Mouse (Mus musculus) spleen, postnatal 14 days (tissue): ENCODE measurements around the gene Prdm13.

Source experiments
- DNase-seq, 2 experiments: peaks; one replicate each; pipeline ENCODE4 v3.0.0; 2021 to 2022; ENCODE audit warnings: low spot score in 2 of 2

Gene Prdm13

DNA sequence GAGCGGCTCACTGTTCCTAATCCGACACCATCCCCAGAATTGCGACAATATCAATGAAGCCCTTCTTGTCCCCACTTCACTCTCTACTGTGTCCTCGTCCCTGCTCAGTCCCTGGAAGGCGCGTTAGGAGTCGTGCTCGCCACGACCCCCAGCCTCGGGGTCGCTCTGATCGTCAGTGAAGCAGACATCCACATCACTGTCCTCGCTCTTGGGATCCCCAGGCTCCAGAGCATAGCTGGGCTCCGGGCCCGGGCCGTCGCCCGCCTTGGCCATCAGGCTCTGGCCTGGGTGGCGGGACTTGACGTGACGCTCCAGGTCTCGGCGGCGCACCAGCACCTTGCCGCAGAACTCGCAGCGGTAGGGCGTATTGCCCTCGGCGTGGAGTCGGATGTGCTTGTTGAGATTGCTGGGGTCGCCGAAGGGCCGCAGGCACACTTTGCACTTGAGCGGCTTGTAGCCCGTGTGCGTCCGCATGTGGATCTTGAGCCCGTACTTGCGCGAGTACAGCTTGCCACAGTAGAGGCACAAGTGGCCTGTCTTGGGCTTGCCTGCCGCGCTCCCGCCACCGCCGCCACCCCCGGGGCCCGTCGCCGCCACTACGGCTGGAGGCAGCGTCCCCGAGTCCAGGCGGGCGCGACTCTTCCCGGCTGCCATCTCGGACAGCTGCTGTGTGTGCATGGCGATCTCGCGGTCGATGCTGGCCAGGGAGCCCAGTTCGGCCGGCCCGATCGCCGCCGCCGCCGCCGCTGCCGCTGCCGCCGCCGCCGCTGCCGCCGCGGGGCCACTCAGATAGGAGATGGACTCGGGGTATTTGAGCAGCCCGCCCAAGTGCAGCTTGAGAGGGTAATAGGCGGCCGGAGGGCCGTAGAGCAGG is 7.4 kb downstream of the Prdm13 start:
- DNase-seq = no peak

DNA sequence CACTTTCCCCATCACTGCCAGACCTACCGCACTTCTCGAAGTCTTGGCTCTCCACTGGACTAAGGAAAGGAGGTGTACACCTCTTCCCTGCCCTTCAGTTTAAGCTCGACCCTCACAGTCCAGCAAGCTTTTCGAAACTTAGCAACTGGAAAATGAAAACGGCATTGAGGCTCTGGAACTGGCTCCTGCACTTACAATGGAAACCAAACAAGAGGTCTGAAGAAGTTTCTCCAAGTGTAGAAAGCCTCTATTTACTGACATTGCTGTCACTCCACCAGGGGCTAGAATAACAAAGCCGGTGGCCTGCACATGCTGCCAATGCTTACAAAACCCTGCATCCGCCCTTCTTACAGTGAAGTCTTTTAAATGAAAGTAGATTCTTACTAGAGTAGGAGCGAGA is 11.1 kb downstream of the Prdm13 start:
- no peak for DNase-seq

DNA sequence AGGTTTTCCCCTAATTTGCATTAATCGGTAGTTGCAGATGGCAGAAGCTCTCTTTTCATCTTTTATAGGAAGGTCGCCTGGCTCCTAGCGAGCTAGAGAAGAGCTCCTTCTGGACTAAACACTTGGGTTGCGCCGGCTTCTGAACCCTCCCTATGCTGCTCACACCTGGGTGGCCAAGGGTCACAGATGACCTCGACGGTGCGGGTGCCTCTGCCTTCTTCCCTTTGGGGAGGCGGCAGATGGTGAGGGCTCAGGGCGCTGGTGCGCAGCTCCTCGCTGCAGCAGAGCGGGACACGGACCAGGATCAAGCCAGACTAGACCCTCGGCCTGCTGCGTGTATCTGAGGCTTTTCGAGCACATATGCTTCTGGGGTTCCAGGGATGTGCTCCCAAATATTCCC is 11.7 kb downstream of the Prdm13 start:
- DNase-seq = no peak

DNA sequence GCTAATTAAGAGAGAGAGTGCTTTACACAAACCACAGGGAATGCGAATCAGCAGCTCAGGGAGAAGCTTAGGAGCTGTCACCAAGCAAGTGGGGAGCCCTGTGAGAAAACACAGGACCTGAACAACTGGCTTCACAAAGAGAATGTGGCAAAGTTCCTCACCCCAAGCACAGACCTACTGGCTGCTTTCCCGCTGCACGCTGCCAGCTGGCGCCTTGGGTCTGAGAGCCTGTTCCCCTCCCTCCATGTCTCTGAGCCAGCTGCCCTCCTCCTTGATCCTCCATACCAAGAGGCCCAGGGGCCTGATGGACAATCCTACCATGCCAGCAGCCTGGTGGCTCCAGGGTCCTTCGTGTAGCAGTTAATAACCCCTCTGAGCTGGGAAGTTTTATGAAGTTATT is 19.8 kb downstream of the Prdm13 start:
- no peak for DNase-seq

DNA sequence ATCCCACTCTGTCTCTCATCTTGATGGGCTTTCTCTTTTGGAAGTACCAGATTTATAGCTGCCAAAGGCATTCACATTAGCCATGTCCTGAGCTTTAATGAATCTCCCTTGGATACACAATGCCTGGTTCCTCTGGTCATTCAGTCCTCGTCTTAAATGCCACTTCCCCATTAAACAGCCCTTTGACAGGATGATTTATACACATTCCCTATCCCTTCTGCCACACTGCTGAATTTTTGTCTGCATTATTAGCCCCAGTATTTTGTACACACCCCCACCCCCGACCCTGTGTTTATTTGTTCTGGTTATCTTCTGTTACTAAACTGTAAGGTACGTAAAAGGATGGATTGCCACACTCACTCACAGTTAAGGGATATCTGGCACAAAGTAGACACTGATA is 27.6 kb downstream of the Prdm13 start:
- DNase-seq = no peak

DNA sequence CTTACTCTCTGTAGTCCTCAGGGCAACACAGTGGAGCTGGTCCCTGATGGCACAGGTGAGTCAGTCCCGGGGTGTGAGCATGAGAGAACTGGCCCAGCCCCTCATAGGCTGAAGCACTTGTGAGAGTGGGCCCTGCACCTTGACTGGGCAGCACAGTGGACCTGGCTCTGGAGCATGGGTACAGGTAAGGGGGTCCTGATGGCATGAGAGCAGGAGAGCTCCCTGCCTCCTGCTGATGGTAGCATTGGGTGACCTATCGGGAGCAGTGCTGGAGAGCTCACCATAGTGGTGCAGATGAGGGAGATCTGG is 56.5 kb downstream of the Prdm13 start:
- no peak for DNase-seq

DNA sequence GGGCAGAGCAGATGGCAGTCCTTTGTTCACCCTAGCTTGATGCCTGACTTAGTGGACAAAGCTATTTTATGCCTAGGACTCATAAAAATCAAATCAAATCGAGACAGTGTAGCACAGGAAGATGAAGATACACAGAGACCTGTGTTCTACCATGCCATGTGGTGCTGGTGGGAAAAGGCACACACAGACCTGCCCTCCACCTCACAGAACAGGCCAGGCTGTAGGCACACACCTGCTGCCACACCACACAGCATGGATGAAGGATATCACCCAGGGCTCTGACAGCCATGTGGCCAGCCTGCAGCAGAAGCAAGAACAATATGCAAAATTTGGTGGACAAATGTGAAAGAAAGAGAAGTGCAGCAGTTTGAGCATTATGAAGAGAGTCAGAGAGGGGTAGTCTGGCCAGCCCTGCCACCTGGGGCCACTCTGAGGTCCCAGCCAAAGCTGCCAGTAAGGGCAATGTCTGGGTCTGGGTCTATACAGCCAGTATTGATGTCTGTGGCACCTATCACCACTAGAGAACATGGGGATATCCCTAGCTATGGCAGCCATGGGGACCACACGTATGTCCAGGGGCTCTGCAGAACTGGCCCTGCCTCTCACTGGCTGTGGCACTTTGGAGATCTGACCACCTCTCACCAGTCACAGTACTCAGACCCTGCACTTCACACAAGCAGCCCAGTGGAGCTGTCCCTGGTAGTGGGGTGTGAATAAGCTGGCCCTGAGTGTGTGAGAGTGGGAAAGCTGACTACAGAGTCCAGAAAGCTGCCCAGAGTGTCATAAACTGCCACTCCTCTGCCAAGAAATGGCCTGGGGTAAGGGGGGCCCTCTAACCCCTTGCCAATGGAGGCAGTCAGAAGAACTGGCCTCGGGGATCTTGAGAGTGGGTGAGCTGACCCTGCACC is 57.1 kb downstream of the Prdm13 start:
- no peak for DNase-seq
